Mouse (Mus musculus): ENCODE results near the gene Olfr832. TPM values are rescaled to one million over a fixed set of nuclear protein-coding genes. Genes with fewer than 3 reads are reported as not detected.
"Not testable (repeated sequence)": the region's sequence is repeated elsewhere in the genome, so short reads cannot be mapped to it uniquely, and the experiment has no call there.

Gene Olfr832
- not detected in 2 replicates for polyA plus RNA-seq (2012; rRNA removed)

DNA sequence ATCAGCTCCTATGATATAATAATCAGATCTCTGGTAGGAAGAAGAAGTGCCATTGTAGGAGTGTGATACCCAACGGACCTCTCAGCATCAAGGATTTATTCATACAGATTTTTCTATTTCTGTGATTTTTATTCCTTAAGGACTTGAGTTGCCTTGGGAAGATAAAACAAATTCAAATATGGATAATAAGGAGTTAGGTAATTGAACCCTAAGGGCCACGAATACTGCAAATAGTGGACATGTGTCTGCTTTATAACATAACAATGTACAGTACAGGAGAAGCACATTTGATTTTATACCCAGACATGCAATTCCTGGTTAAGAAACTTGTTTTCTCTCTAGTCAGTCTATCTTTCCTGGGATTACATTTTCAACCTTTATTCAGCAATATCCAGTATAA, at the start of gene Olfr832:
Gene Olfr832 (plus strand): TSS at position 301 of the 400 bp plus-strand sequence.
- WGBS, result 65% methylated on average over 2 of the region's 2 CpGs

DNA sequence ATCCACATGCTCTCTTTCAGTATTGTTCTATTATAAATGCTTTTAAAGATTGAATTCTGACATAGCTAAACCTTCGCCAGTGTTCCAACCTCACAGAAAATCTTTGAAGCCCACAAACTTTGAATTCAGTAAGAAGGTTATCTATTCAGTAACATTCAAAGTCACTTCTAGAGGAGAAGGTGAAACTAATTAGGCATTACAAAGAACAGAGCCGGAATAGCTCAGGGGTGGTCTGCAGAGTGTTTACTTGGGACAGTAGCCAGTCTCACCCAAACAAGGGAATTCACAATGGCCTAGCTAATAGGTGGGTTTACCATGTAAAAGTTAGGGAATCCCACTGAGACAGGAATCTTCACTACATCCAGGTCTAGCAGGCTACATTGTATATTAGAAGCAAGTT, 29.2 kb upstream of the Olfr832 start:
- not testable (repeated sequence) for DNase-seq (ENCODE audit: low read depth, low spot score)
- WGBS, result 69% methylated on average over 2 of the region's 2 CpGs

More for the DNA sequence above, at the start of gene Olfr832:
- DNase-seq (ENCODE audit: low read depth, low spot score), result not testable (repeated sequence)

DNA sequence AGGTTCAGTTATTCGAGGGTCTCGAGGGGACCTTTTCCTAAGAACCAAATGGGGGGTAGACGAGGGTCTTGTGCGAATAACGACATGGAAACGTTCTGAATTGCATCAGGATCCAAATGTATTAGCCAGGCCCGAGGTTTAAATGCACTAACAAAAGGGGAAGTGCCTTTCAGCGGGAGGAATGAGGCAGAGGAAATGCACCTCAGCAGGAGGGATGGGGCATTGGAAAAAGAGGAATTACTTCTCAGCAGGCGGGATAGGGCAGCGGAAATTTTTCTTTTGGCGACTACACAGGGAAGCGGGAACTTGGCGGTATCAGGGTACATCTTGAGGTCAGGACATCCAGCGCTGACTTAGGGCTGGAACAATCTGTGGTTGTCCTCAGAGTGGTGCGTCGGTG, 9.0 kb upstream of the Olfr832 start:
- not testable (repeated sequence) for DNase-seq (ENCODE audit: low read depth, low spot score)
- 84% methylated on average over 16 of the region's 16 CpGs for WGBS

GRCm38 (mm10) chr9:18962021-18962420, 25.1 kb downstream of the Olfr832 start:
- no peak for DNase-seq (ENCODE audit: low read depth, low spot score)

- DNase-seq (ENCODE audit: low read depth, low spot score), result no peak
- 75% methylated on average over 3 of the region's 3 CpGs for WGBS
Measured at GRCm38 (mm10) chr9:18987690-18988089, 50.8 kb downstream of the Olfr832 start, which contains the start of gene Olfr834. TSS of gene Olfr834 (plus strand) at chr9:18987990.

Other genes with a start within 250 kb of the Olfr832 start
- not detected in 2 replicates for gene Olfr24, start 173.1 kb upstream of the Olfr832 start, polyA plus RNA-seq (2012; rRNA removed)
- gene Olfr828, start 117.6 kb upstream of the Olfr832 start, polyA plus RNA-seq (2012; rRNA removed), result not detected in 2 replicates
- not detected in 2 replicates for gene Olfr829, start 82.2 kb upstream of the Olfr832 start, polyA plus RNA-seq (2012; rRNA removed)
- not detected in 2 replicates for gene Olfr830, start 62.4 kb upstream of the Olfr832 start, polyA plus RNA-seq (2012; rRNA removed)
- gene Olfr834, start 50.9 kb downstream of the Olfr832 start, polyA plus RNA-seq (2012; rRNA removed), result not detected in 2 replicates
- not detected in 2 replicates for gene Olfr835, start 95.6 kb downstream of the Olfr832 start, polyA plus RNA-seq (2012; rRNA removed)
- gene Olfr836, start 183.3 kb downstream of the Olfr832 start, polyA plus RNA-seq (2012; rRNA removed), result not detected in 2 replicates
- gene Olfr837, start 199.2 kb downstream of the Olfr832 start, polyA plus RNA-seq (2012; rRNA removed), result not detected in 2 replicates
- not detected in 2 replicates for gene Olfr839-ps1, start 240.2 kb downstream of the Olfr832 start, polyA plus RNA-seq (2012; rRNA removed)

Measured in large intestine, adult 2 months (tissue).